26 mouse cellular contexts compared by ENCODE assay signal in the genomic region with DNA sequence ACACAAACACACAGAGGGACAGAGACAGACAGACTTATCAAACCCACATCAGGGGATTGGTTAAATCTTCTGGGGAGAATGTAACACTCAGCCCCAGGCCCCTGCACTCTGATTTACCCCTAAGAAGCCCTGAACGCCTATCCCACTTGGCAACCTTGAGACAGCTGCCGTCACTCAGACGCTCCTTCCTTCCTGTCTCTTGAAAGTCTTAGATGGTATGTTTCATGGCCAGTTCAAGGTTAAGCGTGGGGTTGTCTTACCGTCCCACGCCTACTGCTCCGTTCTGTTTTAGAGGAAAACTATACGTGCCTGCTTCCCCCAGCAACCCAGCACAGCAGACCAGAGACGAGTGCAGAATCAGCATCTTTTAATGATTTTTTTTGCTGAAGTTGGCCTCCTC.
"Had no signal": no experiment of that assay in that cellular context is flagged by ENCODE, and none has a peak within 500 bp of the region (broad histone marks: within the 10 kb centered on the region; RNA-seq: fewer than 3 reads in every experiment).

No protein-coding gene starts in this region.

- H3K4me3 ChIP-seq: gastrocnemius, adult 2 months; heart, embryonic 10.5 days; heart, embryonic 12.5 days; hindbrain, embryonic 10.5 days; hindbrain, embryonic 12.5 days; intestine, embryonic 15.5 days; limb, embryonic 10.5 days; limb, embryonic 12.5 days; liver, embryonic 12.5 days had no signal

- H3K9ac ChIP-seq: heart, embryonic 12.5 days; hindbrain, embryonic 12.5 days; hindbrain, embryonic 14.5 days; intestine, embryonic 15.5 days; limb, embryonic 12.5 days; liver, embryonic 12.5 days; liver, embryonic 14.5 days had no signal

- DNase-seq: gastrocnemius, adult 2 months; gastrocnemius, postnatal 10 days; gastrocnemius, postnatal 25 days; heart, adult 18-20 months; heart, postnatal 10 days; heart, postnatal 4 days; kidney, adult 18-20 months; kidney, adult 8-10 months; kidney, postnatal 10 days; kidney, postnatal 25 days; layer of hippocampus, adult 9-11 months; layer of hippocampus, postnatal 36 days; liver had no signal

- H3K4me1 ChIP-seq: hindbrain, embryonic 10.5 days; hindbrain, embryonic 12.5 days; intestine, embryonic 15.5 days; limb, embryonic 12.5 days; liver, embryonic 12.5 days had no signal

- ATAC-seq: hindbrain, embryonic 16.5 days; inflammation-experienced regulatory T-cells, adult 6 months; intestine, embryonic 15.5 days; intestine, postnatal 0 days; liver, embryonic 12.5 days had no signal

- H3K27ac ChIP-seq: gastrocnemius, adult 2 months; heart, embryonic 10.5 days; hindbrain, embryonic 10.5 days; hindbrain, embryonic 12.5 days; hindbrain, embryonic 14.5 days; intestine, embryonic 15.5 days; limb, embryonic 10.5 days; limb, embryonic 12.5 days; liver, embryonic 12.5 days; liver, embryonic 14.5 days had no signal

- H3K36me3 ChIP-seq: heart, embryonic 10.5 days; heart, embryonic 12.5 days; hindbrain, embryonic 10.5 days; hindbrain, embryonic 12.5 days; intestine, embryonic 15.5 days; limb, embryonic 10.5 days; limb, embryonic 12.5 days; liver, embryonic 12.5 days had no signal

- H3K9me3 ChIP-seq: heart, embryonic 10.5 days; heart, embryonic 12.5 days; hindbrain, embryonic 10.5 days; hindbrain, embryonic 12.5 days; intestine, embryonic 15.5 days; limb, embryonic 10.5 days; limb, embryonic 12.5 days; liver, embryonic 12.5 days had no signal

- H3K27me3 ChIP-seq: hindbrain, embryonic 12.5 days; intestine, embryonic 15.5 days; limb, embryonic 12.5 days had no signal

- H3K4me2 ChIP-seq: heart, embryonic 12.5 days; hindbrain, embryonic 12.5 days; hindbrain, embryonic 14.5 days; intestine, embryonic 15.5 days; limb, embryonic 12.5 days; liver, embryonic 12.5 days had no signal
